Mouse (Mus musculus): Measurements from ENCODE around the gene Grid2. TPM values are rescaled to one million over a fixed set of nuclear protein-coding genes. Genes with fewer than 3 reads are reported as not detected.

Gene Grid2
- 1.9 and 2.8 TPM in 2 replicates for polyA plus RNA-seq (2021; fragmentation: Nextera tagmentation)
- long read RNA-seq, experiment 1, partial matches to known transcripts: 2 of 6 reads
- long read RNA-seq, experiment 1, other reads (novel, unspliced or antisense): 4 of 6 reads
- long read RNA-seq, experiment 2, partial matches to known transcripts: 1 of 9 reads
- long read RNA-seq, experiment 2, other reads (novel, unspliced or antisense): 8 of 9 reads

DNA sequence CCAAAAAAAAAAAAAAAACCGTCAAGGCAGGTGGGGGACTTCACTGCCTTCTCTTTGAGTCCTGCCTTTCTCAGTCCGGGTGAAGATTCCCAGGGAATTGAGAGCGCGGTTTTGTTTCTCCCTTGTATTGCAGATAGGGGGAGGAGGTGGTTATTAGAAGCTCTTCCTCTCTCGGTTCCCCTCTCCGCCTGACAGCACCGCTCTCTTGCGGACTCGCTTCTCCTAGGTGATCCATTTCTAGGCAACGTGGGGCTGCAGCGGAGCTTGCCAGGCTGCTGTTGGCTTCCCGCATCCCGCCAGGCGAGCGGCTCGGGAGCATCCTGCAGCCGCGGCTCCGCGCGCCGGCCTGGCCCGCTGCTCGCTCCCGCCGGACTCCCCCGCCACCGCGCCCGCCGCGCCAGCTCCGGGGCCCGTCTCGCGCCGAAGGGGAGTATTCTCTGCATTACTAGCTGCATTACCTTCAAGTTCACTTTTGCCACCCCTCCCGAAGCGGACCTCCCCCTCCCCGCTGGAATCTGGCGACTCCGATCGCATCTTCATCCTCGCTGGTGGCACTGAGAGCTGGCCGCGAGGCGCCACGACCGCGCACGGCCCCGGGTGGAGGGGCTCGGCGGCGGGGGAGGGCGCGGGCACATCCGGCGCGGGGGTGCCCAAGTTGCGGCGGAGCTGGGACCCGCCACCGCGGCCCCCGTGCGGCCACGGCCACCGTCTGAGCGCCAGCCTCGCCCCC lies at the start of gene Grid2:
Gene Grid2, plus strand, starts transcription at position 51 of the 730 bp plus-strand sequence.

GRCm38 (mm10) chr6:64728499-64729198 lies 1473.0 kb downstream of the Grid2 start, which contains the start of gene Atoh1:
TSS of gene Atoh1 (plus strand) at chr6:64729125.

